ENCODE assay signal across 16 mouse cellular contexts in the genomic region with DNA sequence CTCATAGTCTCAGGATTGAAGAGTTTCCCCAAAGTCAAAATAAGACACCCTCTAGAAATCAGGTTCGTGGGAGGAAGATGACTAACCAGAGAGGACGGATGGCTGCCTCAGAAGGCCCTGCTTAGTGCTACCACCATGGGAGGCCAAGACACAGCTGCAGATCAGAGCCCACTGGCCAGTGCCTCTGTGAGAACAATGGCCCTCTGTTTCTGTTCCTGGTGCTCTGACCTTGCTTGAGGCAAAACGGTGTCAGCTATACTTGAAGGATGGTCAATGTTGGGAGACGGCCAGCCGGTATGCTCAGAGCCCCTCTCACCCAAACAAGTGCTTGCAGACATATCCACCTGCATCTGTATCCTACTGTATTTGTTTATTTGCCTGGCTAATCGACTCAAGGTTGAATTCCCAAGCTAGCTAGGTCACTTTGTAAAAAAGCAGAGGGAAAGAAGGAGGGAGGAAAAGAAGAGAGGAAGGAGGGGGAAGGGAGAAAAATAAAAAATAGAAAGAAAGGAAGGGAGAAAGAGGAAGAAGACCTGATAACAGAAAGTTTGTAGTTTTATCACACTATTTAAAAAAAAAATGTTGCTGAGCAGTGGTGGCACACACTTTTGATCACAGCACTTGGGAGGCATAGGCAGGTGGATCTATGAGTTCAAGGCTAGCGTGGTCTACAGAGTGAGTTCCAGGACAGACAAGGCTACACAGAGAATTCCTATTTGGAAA.
DNase-seq lines count a peak whose midpoint lies in the region; ATAC-seq lines count a peak whose summit lies in the region.
"Had no signal": no experiment of that assay in that cellular context is flagged by ENCODE, and none has a peak within 500 bp of the region (broad histone marks: within the 10 kb centered on the region; RNA-seq: fewer than 3 reads in every experiment).

No protein-coding gene starts in this region.

- 40% methylated on average over 7 of the region's 7 CpGs for WGBS in hindbrain, embryonic 10.5 days
- WGBS in hindbrain, embryonic 12.5 days, result 32% methylated on average over 7 of the region's 7 CpGs
- WGBS in embryonic facial prominence, embryonic 14.5 days, result 34% methylated on average over 7 of the region's 7 CpGs

- H3K27me3 ChIP-seq in hindbrain, embryonic 10.5 days (ENCODE audit: insufficient read depth, poor library complexity, severe bottlenecking), result no peaks in the 10 kb centered on the region
- no peaks in the 10 kb centered on the region for H3K27me3 ChIP-seq in hindbrain, embryonic 12.5 days
- H3K27me3 ChIP-seq in embryonic facial prominence, embryonic 14.5 days (replicated peaks; ENCODE audit: control insufficient read depth, insufficient read depth, low read length), result no peaks in the 10 kb centered on the region
- H3K27me3 ChIP-seq: hindbrain, embryonic 15.5 days; limb, embryonic 15.5 days; midbrain, embryonic 12.5 days had no signal

- DNase-seq in hindbrain, embryonic 10.5 days (ENCODE audit: low spot score), result peak; percentile 62
- DNase-seq in Muller cell, postnatal 12 days (ENCODE audit: inconsistent ontology term), result peak; percentile 71
- DNase-seq in embryonic facial prominence, embryonic 14.5 days (ENCODE audit: low spot score), result peak; percentile 28
- DNase-seq in retina, embryonic 14.5 days (ENCODE audit: low spot score), result peak; percentile 62
- no peak for DNase-seq in liver
- no peak for DNase-seq in right cerebral cortex, postnatal 14 days
- DNase-seq: cerebellum, adult 9-11 months; gastrocnemius, postnatal 14 days; kidney, adult 18-20 months; liver, postnatal 0 days; lung, postnatal 4 days; thymus, postnatal 14 days had no signal

- no peak for ATAC-seq in hindbrain, embryonic 12.5 days (ENCODE audit: low FRiP score)
- ATAC-seq in embryonic facial prominence, embryonic 14.5 days (ENCODE audit: low read depth), result no peak
- ATAC-seq: liver, postnatal 0 days had no signal

- no peak overlapping the region for H3K9ac ChIP-seq in hindbrain, embryonic 12.5 days
- H3K9ac ChIP-seq in embryonic facial prominence, embryonic 14.5 days (ENCODE audit: low read depth, low read length), result no peak overlapping the region
- H3K9ac ChIP-seq: hindbrain, embryonic 15.5 days; limb, embryonic 15.5 days; liver, postnatal 0 days; midbrain, embryonic 12.5 days had no signal

- no peak overlapping the region for H3K4me3 ChIP-seq in hindbrain, embryonic 10.5 days
- no peak overlapping the region for H3K4me3 ChIP-seq in hindbrain, embryonic 12.5 days
- H3K4me3 ChIP-seq in embryonic facial prominence, embryonic 14.5 days (ENCODE audit: low read depth, low read length), result no peak overlapping the region
- H3K4me3 ChIP-seq: hindbrain, embryonic 15.5 days; limb, embryonic 15.5 days; midbrain, embryonic 12.5 days had no signal

- no peaks in the 10 kb centered on the region for H3K36me3 ChIP-seq in hindbrain, embryonic 10.5 days
- no peaks in the 10 kb centered on the region for H3K36me3 ChIP-seq in hindbrain, embryonic 12.5 days
- H3K36me3 ChIP-seq in embryonic facial prominence, embryonic 14.5 days (ENCODE audit: control insufficient read depth, insufficient read depth, low read length), result no peaks in the 10 kb centered on the region
- H3K36me3 ChIP-seq: hindbrain, embryonic 15.5 days; limb, embryonic 15.5 days; midbrain, embryonic 12.5 days had no signal

- H3K27ac ChIP-seq in hindbrain, embryonic 10.5 days, result peak overlapping the region; percentile 26; the same call in 1 of the 2 replicates
- H3K27ac ChIP-seq in hindbrain, embryonic 12.5 days, result no peak overlapping the region
- no peak overlapping the region for H3K27ac ChIP-seq in embryonic facial prominence, embryonic 14.5 days (replicated peaks; ENCODE audit: low read depth, low read length)
- H3K27ac ChIP-seq: hindbrain, embryonic 15.5 days; limb, embryonic 15.5 days; midbrain, embryonic 12.5 days had no signal

- no peak overlapping the region for H3K4me2 ChIP-seq in hindbrain, embryonic 12.5 days (replicated peaks)
- no peak overlapping the region for H3K4me2 ChIP-seq in embryonic facial prominence, embryonic 14.5 days (ENCODE audit: low read depth, low read length)
- H3K4me2 ChIP-seq: hindbrain, embryonic 15.5 days; limb, embryonic 15.5 days; midbrain, embryonic 12.5 days had no signal

- no peaks in the 10 kb centered on the region for H3K9me3 ChIP-seq in hindbrain, embryonic 10.5 days
- no peaks in the 10 kb centered on the region for H3K9me3 ChIP-seq in hindbrain, embryonic 12.5 days (replicated peaks)
- no peaks in the 10 kb centered on the region for H3K9me3 ChIP-seq in embryonic facial prominence, embryonic 14.5 days (ENCODE audit: control insufficient read depth, low read length)
- H3K9me3 ChIP-seq: hindbrain, embryonic 15.5 days; limb, embryonic 15.5 days; midbrain, embryonic 12.5 days had no signal

- peaks cover 12% of the 10 kb centered on the region for H3K4me1 ChIP-seq in hindbrain, embryonic 10.5 days (replicated peaks)
- 0 out of 2 replicates have a peak, but pooled peaks cover 7% of the 10 kb centered on the region for H3K4me1 ChIP-seq in hindbrain, embryonic 12.5 days
- H3K4me1 ChIP-seq in embryonic facial prominence, embryonic 14.5 days (ENCODE audit: control insufficient read depth, insufficient read depth, low read length), result no peaks in the 10 kb centered on the region
- H3K4me1 ChIP-seq: hindbrain, embryonic 15.5 days; limb, embryonic 15.5 days; midbrain, embryonic 12.5 days had no signal

Comparison
In these comparisons a context has a peak if more than half of its experiments do, and no peak if none do; other contexts are left out.
1. DNase-seq: peak in hindbrain, embryonic 10.5 days (single experiment), Muller cell, postnatal 12 days (single experiment), embryonic facial prominence, embryonic 14.5 days (single experiment) and retina, embryonic 14.5 days (single experiment); none in liver (single experiment) and right cerebral cortex, postnatal 14 days (single experiment).